Mouse (Mus musculus): ENCODE data around the gene Yaf2. TPM values are rescaled to one million over a fixed set of nuclear protein-coding genes. Genes with fewer than 3 reads are reported as not detected.
"Not testable (repeated sequence)": the region's sequence is repeated elsewhere in the genome, so short reads cannot be mapped to it uniquely, and the experiment has no call there.

Yaf2 gene
- total RNA-seq, 2 experiments from 2014 or later = 101 to 102 TPM

DNA sequence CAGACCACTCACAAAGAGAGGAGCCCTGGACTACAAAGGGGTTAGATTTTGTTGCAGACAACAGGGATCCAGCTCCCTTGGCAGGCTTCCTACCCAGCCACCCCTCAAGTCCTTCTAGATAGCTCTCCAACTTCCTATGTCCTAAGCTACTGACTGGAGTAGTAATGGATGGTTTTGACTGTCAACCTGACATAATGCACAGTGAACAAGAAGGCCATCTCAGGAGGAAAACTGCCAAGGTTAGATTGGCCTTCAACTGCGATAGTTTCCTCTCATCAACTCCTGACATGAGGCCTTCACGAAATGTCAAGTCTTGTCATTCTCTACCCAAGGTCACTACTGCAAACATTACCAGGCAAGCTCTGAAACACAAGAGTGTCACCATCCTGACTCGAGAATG lies 72.5 kb downstream of the Yaf2 start:
- no peak for DNase-seq (ENCODE audit: low spot score in 2 of 2)
- intact Hi-C loops (cut with DNase I) = no loop called here

DNA sequence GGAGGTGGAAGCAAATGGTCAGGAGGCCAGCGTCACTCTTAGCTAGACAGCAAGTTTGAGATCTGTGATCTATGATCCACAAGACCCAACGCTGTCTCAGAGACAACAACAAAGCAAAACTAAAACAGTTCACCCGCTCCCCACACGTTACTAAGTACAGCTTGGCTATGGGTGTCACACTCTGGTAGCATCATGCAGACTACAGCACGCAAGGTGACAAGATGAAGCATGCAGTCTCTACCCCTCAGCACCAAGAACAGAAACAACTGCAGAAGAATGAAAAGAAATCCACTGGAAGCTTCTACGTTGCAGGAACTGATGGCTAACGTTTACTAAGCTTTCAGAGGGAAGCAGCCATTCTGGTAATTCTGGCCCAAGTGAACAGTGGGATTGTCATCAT lies 73.2 kb downstream of the Yaf2 start:
- no peak for DNase-seq (ENCODE audit: low spot score in 2 of 2)

DNA sequence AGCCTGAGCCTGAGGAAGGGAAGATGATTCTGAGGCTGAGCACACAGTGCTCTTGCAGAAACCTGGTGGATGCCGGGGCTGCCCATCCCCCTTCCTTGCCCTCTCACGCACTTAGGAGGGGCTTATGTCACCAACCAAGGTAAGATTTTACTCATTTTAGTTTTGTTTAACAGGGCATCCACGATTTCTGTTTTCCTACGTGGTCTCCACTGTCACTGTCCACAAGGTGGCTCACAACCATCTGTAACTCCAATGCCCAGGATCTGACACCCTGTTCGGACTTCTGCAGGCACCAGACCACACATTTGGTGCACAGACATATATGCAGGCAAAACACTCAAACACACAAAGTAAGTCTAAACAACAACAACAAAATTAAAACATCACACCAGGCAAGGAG lies 73.9 kb downstream of the Yaf2 start:
- intact Hi-C loops (cut with DNase I) = no loop called here

More for the DNA sequence above, 73.2 kb downstream of the Yaf2 start:
- intact Hi-C loops (cut with DNase I) = no loop called here

DNA sequence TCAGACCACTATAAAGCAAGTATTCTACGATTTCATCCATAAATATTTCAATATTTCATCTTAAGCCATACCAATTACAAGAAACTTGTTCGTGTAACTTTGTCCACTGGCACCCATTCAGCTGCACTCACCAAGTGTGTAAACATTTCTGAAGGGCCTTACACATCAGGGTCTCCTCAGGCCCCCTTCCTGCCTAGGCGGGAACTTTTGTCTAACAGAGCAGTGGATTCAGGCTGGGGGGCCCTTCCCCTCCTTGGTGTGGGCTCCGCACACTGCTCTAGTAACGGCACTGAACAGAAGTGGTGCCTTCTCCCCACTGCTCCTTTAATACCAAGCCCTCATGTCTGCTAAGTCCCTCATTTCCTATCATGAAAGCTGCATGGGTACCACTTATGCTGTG lies 74.5 kb downstream of the Yaf2 start:
- no peak for DNase-seq (ENCODE audit: low spot score in 2 of 2)
- intact Hi-C loops (cut with DNase I) = no loop called here

More for the DNA sequence above, 73.9 kb downstream of the Yaf2 start:
- DNase-seq (ENCODE audit: low spot score in 2 of 2) = no peak

DNA sequence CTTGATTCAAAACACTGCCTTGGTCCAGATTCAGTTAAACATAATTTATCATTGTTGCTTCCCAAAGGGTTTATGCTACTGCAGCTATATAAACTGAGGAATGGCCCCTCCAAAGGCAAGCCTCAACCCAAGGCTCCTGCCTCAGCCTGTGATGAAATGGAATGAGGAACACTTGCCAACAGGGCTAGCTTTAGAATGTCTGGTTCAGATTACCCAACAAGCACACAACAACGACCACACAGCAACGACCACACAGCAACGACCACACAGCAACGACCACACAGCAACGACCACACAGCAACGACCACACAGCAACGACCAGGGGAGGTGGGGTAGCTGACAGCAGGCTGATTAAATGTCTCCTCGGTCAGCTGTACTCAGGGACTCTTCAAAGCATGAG lies 76.8 kb downstream of the Yaf2 start:
- intact Hi-C loops (cut with DNase I) = no loop called here
- DNase-seq (ENCODE audit: low spot score in 2 of 2) = no peak

DNA sequence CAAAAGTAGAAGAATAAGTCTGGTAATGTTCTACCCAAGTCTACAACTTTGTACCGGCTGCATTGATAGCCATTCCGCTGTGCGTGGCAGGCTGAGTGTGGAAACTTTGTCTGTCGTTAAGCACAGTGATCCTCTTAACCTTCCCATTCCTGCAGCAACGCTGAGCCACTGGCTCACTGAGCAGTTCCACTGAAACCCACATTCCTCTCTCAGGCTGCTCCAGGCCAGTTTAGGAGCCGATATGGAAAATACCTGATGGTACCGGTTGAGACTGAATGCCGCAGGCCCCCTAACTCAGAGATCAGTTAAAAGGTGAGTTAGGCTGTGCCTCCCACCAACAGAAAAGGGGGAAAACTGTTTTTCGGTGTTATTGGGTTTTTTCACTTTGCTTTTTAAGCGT lies 81.4 kb downstream of the Yaf2 start:
- intact Hi-C loops (cut with DNase I) = no loop called here
- no peak for DNase-seq (ENCODE audit: low spot score in 2 of 2)

DNA sequence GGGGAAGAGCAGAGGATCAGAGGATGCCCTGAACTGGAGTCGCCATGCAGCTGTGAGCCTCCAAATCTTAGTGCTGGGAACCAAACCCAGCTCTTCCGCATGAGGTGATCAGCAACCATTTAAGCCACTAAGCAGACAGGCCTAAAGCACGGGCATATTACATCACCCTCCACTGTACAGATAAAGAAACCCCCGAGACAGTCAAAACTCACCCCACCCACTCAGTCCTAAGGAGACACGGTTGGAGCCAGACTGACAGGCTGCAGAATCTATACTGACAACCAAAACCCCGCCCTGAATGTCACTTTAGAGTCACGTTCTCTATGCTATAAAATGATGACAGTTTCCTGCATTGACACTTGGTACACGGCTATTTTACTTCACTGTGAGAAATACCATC lies 83.6 kb downstream of the Yaf2 start:
- intact Hi-C loops (cut with DNase I) = no loop called here
- no peak for DNase-seq (ENCODE audit: low spot score in 2 of 2)

DNA sequence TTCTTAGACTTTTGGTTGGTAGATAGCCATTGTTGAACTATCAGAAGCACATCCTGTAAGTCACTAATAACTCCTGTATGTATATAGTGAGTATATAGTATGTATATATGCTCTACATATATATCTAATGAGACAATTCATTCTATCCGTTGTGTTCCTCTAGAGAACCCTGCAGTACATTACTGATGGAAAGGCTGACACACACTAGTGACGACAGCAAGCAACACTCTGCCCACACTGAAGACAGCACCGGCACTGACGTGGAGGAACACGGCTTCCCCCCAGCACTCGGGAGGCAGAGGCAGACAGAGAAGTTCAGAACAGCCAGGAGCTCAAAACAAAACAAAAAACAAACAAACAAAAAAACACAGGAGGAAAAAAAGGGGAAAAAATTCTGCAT lies 84.3 kb downstream of the Yaf2 start:
- intact Hi-C loops (cut with DNase I) = no loop called here

DNA sequence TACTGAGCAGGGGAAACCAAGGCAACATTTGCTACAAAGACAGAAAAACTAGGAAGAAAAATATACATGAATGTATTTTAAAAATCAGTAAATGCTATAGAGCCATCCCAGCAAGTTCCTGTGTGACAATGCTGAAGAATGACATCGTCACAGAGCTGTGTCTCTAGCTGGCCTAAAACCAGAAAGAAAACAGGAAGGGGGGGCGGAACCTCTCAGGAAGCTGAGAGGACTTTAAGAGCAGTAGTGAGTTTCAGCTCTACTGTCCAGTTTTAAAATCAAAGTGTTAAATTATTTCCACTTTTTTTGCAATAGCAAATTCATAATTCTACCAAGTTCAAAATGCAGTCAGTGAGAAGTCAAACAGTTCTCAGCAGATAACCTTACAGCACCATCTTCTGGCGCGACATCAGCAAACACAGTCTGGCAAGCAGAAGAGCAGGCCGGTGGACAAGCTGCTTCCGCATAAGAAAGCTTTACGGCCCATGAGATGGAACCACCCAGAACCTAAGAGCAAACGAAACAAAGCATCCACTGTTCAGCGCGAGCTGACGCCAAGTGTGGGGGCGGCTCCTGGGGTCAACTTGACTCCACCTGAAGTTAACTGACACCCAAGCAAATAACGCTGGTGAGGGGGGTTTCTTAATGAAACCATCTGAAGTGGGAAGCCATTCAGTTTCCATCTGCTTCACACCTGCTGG lies 85.0 kb downstream of the Yaf2 start:
- DNase-seq (ENCODE audit: low spot score in 2 of 2) = peak; percentile 53 to 55
- intact Hi-C loops (cut with DNase I) = no loop called here

More for the DNA sequence above, 84.3 kb downstream of the Yaf2 start:
- DNase-seq (ENCODE audit: low spot score in 2 of 2) = peak in 1 of 2 experiments; percentile 37

DNA sequence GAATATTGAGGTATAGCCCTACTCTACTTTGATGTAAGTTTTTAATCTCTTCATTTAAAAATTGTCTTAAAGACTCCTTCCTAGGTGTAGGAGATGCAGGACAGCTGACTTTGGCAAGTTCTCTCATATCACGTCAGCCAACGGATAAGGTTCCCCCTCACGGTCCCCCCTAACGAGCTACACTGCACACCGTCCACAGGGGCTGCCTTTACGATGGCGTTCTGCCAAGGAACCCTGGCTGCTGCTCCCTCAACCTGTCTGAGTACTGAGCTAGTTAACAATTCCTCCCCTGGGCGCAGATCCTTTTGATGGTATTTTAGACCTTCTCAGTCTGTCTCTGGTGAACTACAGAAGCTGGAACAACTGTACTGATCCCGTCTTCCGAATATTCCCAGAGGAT lies 93.5 kb downstream of the Yaf2 start:
- intact Hi-C loops (cut with DNase I) = no loop called here
- DNase-seq (ENCODE audit: low spot score in 2 of 2) = no peak

DNA sequence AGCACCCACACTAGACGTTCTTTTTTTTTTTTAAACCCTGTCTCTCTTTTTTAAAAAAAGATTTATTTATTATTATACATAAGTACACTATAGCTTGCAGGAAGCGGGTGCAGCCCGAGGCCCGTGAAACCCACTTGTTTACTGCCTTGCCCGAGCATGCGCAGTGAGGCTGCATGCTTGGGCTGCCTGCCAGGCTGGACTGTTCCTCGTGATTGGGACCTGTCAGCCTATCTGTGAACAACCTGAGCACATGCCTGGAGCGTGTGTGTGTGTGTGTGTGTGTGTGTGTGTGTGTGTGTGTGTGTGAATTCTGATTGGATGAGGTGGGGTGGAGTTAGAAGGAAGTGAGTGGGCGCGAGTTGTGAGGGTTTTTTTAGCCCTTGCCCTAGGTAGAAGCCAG lies 100.3 kb downstream of the Yaf2 start:
- DNase-seq (ENCODE audit: low spot score in 2 of 2); intact Hi-C loops (cut with DNase I): not testable (repeated sequence)

Other genes starting within 250 kb of the Yaf2 start
- gene Gxylt1, start 61.8 kb downstream of the Yaf2 start, total RNA-seq (2021) = 10 to 100 TPM in 1 of 2 experiments, 1 to 10 TPM in 1; 8.9 to 10.1 TPM
- gene Zcrb1, start 61.4 kb upstream of the Yaf2 start, total RNA-seq (2021) = 10 to 100 TPM; 75.2 to 83.9 TPM
- gene Pphln1, start 61.4 kb upstream of the Yaf2 start, total RNA-seq (2021) = 10 to 100 TPM; 34.8 to 37.3 TPM